Mouse (Mus musculus) brain, adult 2 months (tissue): Measurements from ENCODE around the gene Hagh.

ENCODE experiments used
- DNase-seq: peaks from one replicate; pipeline ENCODE4 v3.0.0; 2011; ENCODE audit warnings: low read depth, low spot score

Gene Hagh

DNA sequence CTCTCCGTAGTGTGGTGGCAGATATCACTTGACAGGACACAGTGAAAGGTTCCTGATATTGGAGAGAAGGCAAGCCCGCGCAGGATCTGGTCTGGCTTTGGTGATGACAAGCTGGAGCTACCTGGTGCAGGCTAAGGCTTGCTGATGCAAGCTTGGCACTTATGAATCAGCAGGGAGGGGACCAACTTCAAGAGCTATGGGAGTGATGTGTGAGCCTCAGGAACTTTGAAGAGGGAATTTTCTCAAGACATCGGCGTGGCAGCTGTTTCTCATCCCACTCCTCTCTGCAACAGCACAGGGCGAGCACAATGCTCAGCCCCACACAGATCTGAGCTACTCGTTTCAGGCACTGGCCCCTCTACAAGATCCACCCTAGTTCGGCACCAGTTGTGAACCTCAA lies at the start of gene Hagh:
Hagh (plus strand) TSS at position 302 of the 400 bp plus-strand sequence.
- DNase-seq = peak; percentile 67

DNA sequence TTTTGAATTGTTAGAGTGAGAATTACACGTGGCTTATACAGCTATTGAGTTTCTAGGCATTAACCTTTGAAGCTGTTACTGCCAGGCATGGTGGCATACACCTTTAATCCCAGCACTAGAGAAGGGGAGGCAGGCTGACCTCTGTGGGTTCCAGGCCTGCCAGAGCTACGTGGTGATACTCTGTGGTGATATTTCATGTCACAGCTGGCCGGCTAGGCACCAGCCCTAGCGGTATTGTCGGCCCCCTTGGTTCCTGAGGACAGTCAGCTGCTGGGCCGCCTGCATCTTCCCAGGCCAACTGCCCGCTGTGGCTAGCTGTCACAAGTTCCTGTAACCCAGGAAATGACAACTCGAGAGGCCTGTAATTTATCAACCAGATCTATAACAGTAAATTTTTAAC lies 47.8 kb upstream of the Hagh start:
- no peak for DNase-seq

DNA sequence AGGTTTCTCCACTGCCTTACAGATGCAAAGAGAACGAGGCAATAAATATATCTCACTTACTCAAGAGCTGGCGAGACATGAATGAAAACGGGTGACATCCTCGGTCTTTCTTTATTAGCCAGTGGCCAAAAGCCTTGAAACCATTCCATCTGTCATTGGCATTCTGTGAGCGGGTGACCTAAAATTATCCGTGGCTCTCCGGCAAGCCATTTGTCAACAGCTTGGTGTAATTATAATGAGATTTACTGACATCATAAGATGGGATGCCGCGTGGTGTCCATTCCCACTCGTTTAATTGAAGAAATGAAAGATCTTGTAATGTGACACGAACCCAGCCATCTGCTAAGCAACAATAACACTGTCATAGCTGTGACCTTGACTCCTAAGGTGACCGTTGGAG lies 45.2 kb upstream of the Hagh start:
- peak; percentile 10 for DNase-seq

DNA sequence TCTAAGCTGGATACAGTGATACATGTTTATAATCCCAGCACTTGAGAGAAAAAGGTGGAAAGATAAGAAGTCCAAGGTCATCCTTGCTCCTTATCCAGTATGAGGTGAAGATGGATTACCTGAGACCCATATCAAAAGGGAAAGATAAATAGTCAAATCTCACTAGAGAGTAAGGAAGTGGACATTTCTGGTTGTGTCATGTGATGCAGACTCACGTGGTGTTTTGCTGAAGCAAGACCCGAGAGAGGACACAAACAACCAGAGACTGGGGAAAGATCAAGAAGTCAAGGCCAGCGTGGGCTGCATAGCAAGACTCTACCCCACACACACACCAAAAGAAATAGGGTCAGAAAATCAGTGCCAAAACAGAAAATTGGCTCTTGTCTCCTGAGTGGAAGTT lies 43.0 kb upstream of the Hagh start:
- no peak for DNase-seq

DNA sequence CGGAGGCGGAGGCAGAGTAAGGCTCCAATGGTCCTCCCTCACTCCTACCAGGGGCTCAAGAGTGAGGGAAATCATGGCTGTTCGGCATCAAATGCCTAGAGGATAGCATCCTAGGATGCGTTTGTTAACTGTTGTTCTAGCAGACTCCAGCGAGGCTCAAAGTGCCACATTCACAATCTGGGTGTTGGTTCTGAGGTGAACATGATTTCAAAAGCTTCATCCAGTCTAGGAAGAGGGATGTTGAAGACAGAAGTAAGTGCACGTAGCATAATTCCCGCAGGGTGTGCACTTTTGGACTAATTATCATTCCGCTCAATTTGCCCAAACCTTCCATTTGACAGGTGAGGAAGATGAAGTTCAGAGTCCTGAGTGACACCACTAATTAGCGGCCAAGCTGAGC lies 41.7 kb upstream of the Hagh start:
- no peak for DNase-seq

DNA sequence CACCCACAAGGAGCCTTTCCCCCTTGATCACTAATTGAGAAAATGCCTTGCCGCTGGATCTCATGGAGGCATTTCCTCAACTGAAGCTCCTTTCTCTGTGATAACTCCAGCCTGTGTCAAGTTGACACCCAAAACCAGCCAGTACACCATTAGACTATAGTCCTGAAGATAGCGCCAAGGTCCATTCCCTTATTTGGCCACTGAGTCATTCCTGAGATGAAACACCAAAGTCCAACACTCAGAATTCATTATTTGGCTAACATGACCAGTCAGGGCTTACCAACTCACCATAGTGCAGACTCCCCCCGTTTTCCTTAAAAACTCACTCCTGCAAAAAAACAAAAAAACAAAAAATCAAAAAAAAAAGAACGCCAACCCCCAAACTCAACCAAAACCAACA lies 40.5 kb upstream of the Hagh start:
- no peak for DNase-seq

DNA sequence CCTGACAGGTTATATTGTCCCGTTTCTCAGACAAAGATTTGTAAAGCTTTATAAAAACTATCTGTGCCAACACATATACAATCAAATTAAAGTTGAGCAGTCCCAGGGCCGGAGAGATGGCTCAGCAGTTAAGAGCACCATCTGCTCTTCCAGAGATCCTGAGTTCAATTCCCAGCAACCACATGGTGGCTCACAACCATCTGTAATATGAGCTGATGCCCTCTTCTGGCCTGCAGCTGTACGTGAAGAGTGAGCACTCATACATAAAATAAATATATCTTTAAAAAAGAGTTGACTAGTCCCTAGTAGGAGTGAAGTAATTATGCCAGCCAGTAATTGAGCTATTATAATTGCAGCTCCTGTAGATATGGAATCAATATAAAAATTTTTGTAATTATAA lies 39.4 kb upstream of the Hagh start:
- no peak for DNase-seq

DNA sequence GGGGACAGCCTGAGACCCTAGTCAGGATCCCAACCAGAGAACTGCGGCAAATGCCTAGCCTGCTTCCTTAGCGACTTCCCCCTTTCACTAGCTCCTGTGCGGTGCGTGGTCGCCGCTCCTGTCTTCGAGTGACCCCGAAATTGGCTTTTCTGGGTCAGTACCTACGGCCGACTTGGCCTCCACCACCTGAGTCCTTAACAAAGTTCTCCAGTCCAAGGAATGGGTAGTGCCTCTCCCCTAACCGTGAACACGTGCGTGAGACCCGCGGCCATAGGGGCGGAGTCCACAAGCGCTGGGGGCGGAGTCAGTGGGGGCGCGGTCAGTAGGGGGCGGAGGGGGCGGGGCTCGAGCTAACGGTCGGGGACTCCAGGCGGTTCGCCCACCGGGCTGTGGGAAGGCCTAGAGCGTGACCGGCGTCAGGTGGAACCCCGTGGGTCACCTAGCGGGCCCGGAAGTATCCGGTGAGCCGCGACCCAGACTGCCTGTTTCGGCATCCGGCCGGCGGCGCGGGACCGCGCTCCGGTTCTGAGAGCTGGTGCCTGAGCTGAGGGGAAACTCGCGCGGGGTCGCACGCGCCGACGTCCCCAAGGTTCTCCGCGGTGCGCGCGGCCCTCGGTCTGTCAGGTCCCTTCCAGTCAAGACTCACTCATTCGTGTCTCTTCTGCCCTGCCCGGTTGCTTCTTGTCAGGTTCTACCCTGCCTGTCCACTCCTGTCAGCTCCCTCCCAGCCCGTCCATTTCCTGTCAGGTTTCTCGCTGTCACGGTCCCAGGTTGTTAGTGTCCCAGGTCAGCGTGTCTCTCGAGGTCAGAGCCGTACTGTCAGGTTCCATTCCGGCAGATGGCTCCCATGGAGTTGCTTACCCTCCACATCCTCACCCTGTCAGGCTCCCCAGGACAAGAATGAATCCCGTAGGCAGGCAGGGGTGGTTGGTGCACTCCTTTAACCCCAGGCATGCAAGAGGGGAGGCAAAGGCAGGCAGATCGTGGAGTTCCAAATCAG lies 35.7 kb upstream of the Hagh start, which contains the start of gene Meiob:
Meiob (plus strand) TSS at position 338 of the 1,000 bp plus-strand sequence.
- DNase-seq = peak; percentile 27

DNA sequence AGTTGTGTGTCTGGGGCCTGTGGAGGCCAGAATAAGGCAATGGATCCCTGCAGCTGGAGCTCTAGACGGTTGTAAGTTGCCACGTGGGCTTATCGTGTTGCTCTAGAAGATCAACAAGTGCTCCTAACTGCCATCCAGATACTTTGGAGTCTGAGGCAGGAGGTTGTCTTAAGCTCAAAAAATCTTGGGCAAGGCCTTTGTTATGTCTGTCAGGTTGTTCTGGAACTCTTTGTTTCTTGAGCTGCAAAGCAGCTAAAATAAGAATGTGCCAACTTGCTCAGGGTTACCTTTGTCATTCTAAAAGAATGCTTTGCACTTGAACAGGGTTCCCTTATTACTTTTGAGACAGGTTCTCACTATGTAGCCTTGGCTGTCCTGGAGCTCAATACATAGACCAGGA lies 28.7 kb upstream of the Hagh start:
- no peak for DNase-seq

DNA sequence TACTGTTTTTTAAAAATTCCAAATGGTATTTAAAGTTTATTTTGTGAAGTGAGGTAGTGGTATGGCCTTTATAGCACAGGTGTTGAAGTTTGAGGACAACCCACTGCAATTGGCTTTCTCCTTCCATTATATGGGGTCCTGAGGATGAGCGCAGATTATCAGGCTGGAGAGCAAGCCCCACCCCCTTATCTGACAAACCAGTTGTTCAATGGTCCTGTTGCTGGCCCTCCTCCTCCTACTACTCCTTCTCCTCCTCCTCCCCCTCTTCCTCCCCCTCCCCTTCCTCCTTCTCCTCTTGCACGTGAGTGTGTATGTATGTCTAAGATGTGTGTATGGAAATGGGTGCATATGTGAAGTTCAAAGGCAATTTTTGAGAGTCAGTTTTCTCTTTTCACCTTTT lies 27.7 kb upstream of the Hagh start:
- no peak for DNase-seq

DNA sequence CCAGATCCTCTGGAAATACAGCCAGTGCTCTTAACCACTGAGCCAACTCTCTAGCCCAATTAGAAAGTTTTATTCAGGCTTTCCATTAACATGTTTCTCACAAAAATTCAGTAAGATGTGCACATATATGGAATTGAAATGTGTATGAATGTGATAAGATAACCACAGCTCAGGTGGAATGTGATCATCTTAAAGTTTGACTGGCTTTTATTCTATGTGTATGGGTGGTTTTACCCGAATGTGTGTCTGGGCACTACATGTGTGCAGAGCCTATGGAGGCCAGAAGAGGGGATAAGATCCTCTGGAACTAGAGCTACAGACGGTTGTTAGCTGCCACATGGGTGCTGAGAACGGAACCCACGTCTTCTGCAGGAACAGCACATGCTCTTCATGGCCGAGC lies 24.7 kb upstream of the Hagh start:
- no peak for DNase-seq

DNA sequence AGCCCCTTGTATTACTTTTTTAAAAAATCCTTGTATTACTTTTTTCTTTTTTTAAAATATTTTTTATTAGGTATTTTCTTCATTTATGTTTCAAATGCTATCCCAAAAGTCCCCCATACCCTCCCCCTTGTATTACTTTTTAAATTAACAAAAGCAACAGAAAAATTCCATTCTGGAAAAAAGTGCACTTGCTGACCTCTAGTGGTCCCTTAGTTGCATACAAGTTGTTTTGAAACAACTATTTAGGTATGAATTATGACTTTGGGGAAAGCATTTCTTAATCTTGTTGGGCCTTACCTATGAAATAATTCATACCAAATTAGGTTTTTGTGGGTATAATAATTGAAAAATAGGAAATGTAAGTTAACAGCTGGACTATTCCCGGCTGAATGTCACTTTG lies 22.4 kb upstream of the Hagh start:
- peak; percentile 19 for DNase-seq

DNA sequence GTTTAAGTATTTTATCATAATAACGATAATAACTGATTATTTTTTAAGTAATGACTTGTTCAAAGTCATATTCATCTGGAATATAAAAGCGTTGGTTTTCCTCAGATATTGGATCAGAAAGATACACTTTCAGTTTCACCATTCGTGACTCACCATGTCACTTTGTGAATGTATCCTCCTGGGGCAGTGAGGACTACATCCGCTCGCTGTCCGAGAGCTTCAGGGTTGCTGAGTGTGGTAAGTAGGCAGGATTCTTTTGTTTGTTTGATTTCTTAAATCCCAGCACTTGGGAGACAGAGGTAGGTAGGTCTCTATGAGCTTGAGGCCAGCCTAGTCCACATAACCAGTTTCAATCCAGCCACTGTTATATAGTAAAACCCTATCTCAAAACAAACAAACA lies 21.8 kb upstream of the Hagh start:
- no peak for DNase-seq

DNA sequence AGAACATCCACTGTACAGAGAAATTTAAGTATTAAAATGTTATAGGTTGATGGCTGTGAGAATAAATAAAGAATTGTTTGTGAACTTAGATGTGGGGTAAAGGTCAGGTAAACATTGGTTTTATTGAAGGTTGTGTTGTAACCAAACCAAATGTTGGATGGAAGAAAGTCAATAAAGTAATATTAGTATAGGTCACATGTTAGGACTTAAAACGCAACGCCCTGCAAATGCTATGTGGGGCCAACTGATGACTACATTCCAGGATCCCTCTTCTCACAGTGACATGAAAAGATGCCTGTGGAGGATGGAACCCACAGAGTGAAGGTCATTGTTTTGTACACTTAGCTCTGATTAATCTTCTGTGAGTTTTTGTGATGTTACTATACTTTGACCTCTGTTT lies 20.5 kb upstream of the Hagh start:
- DNase-seq = no peak

DNA sequence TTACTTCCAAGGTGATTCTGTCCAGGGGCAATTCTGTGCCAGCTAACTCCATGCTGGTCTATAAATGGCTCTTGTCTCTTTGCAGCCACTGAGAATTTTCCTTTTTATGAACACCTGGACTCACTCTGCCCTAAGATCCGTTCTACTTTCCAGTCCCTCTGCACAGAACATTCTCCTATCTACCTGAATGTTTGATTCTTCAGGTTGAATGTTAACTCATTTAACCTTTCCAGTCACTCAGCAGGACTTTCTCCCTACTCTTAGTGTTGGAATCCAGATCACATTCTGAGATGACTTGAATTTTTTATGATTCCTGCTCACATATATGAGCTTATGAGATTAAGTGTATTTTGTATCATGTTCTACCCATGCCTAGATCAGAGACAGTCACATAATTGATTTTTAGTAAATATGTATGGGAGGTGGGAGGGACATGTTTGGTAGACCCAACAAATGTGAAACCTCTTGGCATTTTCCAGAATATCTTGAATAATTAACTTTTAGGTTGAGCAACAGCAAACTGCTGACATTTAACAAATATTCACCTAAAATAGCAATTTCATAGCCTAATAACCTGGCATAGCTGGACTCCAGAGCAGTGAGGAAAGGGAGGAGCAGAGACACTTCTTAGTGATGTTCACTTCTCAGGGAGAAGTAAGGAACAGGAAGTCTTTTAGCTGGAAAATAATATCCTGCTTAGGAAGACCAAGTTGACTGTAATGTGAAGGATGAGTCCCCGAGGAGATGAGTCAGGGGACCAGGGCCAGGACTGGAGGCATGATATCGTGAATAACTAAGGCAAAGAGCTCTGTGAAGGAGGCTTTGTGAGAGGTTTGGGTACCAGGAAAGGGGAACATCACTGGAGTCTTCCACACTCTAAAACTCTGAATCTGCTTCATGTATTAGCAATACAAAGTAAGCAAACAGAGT lies 18.3 kb upstream of the Hagh start:
- DNase-seq = no peak

DNA sequence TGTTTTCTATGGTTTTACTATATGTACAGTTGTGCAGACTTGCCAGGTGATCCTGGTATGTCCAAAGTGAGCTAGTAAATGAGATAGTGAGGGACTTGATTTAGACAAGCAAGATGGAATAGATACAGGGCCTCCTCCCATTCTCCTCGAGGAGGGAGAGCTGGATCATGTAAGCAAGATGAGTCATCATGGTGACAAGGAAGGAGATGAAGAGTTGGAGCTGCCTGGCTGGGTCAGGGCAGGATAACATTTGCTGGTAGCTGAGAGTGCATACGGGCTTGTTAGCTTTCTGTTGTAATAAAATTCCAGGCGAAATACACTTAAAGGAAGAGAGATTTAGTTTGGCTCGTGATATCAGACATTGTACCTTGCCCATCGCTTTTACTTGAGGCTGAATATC lies 398 bp downstream of the Hagh start:
- DNase-seq = peak; percentile 45

DNA sequence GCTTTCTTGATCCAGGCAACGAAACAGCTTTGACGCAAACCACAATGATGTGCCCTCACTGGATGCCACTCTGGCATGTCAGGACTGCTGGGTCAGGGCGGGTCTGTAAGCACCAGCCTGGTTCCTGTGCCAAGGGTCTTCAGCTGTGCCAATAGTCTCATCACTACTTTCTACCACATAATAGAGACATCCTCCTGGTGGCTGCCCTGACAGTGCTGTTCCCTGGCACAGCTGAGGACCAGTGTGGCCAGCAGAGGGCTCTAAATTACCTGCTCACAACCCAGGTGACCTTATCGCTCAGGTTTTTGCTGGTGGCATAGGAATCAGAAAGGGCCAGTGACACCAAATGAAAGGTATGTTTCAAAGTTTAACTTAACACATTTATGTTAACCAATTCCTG lies 1.2 kb downstream of the Hagh start:
- peak; percentile 35 for DNase-seq

DNA sequence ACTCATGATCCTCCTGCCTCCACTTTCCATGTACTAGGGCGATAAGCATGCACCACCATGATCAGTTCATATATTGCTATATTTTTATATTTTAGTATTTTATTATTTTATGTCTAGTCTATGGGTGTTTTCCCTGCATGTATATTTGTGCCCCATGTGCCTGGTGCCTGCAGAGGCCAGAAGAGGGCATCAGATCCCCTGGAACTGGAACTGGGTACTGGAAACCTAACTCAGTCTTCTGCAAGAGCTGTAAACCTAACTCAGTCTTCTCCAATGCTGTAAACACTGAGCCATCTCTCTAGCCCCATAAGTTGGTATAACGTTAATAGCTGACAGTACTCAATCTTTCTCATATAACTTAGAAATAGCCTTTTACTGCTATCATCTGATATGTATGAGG lies 2.7 kb downstream of the Hagh start:
- no peak for DNase-seq

DNA sequence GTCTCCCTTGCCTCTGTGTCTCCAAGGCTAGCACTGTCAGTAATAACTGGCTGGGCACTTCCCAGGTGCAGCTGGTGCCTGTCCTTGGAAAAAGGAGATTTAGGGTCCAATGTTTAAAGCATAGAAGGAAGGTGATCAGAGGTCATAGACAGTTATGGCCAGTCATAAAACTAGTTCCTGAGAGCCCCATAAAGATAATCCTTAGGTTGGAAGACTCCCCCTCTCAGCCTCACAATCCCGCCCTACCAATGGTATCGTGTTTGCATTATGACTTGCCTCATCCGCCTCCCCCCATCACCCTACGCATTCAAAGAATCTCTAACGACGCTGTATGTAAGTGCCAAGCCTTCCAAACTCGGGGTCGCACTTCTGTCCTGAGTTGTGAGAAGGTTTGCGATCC lies 4.6 kb downstream of the Hagh start:
- DNase-seq = no peak

DNA sequence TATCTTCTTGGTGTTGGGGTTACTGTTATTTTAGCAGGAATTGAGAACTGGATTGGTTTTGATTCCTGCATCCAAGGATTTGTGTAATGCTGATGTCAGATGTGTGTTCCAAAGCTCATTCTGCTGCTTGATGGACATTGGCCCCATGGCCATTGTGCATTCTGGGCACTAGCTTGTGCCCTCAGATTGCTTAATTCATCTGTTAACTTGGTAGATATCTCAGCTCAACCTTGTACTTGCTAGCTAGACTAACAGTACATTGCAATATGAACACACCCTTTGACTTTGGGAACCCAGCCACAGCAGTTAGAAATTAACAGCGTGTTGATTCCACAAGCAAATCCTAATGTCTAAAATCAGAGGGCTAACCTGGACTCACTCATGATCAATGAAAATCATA lies 7.4 kb downstream of the Hagh start:
- DNase-seq = no peak

DNA sequence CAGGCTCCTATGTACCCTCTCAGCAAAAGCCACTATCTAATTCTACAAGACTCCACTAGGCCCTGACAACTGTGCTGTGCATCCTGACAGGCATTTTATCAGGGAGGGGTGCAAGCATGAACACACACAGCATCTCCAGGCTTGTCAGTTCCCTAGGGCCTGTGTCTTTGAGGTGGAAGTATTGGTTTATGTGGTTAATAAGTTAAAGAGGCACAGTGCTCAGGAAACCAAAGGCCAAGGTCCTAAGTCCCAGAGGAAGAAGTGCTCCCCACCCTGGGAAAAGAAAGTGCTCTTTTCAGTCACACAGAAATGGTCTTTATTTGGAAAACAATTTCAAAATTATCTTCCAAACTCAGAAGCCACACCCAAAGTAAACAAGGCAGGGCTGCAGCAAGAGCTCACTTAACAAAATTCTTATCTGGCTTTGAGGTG lies 8.7 kb downstream of the Hagh start:
- DNase-seq = no peak

DNA sequence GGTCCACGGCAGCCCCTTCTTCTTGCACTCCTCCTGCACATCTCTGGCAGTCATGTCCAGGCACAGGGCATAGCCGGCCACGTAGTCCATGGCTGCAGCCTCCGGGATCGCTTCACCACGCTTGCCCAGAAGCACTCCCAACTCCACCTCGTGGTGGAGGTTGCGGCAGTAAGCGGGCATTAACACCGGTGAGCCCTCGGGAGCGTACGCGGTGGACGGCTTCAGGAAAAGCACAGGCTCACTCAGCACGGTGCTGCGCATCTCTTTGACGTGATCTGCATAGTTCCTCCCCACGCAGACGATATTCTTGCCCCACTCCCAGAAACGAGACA lies 9.8 kb downstream of the Hagh start:
- DNase-seq = no peak
